Mouse (Mus musculus) activated CD4-positive, CD25-positive, alpha-beta regulatory T cell, adult 4 months (primary cell): ENCODE data around the gene BC016579. TPM values are rescaled to one million over a fixed set of nuclear protein-coding genes. Genes with fewer than 3 reads are reported as not detected.

Source experiments
- ATAC-seq: one replicate; pipeline ENCODE4 v1.8.0; 2017
- polyA plus RNA-seq, 2 experiments: library from polyadenylated mRNA; unstranded; fragments of 100-300 nt; shearing (Covaris generic); gene quantifications; one replicate each; pipeline ENCODE4 v1.2.1; 2017

Gene BC016579
- not detected for polyA plus RNA-seq

DNA sequence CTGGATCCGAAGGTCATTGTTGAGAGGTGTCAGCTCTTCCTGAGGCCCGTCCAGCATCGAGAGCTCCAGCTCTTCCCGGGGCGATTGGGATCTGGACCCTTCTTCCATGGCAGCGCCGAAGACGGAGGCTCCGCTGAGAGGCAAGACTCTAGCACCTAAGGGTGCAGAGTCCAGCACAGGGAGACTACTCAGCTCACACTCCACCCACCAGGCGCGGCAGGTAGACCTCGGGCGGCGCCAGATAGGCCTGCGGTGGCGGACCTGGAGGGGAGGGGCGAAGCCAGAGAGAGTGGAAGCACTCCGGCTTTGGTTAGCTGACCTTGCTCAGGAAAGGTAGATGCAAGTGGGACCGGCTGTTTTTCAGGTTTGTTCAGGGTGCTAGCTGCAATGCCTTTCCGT lies at the start of gene BC016579:
BC016579 (minus strand) TSS at position 135 of the 399 bp plus-strand sequence.
- ATAC-seq: peak; percentile 28

DNA sequence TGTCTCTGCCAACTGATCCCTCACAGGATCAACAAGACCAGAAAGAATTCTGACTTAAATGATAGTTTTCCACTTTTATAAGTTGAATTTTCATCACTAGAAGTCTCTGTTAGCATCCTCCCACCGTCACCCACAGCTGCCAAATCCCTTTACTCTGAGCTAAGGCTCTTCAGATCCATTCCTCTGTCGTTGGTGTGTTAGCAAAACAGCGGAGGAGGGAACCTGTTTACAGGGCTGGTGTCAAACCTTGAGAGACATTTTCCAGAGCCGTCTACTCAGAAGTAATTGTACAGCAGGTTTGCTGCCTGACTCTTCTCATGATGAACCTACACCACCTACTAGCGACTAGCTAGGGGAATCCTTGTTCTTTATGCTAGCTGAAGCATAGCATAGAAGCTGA lies 45.4 kb upstream of the BC016579 start:
- ATAC-seq: no peak

- ATAC-seq: no peak
These were observed 44.1 kb upstream of the BC016579 start for GRCm38 (mm10) chr16:45697996-45698395.

DNA sequence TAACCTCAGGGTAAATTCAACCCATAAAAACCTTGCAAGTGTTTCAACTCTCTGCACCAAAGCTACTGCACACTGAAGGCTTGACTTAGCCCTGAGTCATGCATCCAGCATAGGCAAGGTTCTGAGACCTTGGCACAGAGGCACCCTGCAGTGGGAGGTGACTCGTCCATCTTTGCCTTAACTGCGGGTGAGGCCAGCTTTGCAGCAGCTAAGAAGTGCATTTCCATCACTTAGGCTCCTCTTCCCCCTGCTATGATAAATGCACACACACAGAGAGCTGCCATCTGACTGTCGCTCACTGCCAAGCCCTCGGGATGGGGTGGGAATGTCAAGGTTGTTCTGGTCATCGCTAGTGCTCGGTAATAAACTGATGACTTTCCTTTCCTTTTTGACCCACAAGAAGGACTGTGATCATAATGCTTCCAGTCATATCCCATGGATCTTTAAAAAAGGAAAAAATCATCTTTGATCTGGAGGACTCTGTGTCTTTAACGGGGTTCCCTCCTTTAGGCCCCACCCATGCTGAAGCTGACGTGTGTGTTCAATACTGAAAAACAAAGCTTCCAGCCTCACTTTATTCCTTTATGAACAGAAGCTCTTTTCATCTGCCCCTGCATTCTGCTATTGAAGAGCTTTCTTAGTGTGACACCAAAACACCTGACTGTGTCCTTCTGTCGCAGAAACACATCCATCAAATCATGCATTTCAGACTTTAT lies 41.7 kb upstream of the BC016579 start:
- ATAC-seq: no peak

DNA sequence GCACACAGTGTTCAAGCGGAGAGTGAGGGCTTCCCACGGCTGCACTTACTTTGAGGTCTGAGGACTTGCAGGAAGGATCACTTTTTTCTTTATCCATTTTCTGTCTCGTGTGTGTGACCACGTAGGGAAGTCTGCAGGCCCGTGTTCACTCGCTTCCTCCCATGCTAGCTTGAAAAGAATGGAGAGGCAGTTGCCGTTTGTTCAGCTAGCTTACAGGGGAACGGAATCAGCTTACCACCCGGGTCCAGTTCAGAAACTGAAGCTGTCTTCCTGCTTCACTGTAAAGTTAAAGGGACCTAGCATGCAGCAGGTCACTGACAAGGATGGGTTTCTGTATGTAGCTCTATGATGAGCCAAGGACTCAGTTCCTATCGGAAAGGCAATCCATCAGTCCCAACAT lies 39.7 kb upstream of the BC016579 start, which contains the start of gene Tmprss7:
Tmprss7 (minus strand) TSS at position 101 of the 400 bp plus-strand sequence.
- ATAC-seq: no peak

DNA sequence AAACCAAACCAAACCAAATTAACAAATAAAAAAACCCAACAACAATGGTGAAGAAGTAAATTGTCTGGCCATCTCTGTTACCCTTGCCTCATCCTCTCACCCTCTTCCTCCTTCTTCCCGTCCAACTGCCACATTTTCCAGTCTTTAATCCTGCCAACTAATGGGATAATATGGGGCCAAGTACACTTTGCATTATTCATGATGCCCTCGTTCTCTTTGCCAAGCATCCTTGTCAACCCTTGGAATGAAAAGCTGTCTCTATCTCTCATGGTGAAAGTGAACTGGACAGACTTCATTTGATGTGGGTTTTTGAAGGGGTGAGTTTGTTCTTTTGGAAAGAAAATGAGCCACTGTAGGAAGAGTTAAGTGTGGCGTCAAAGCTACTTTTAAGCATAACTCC lies 39.0 kb upstream of the BC016579 start:
- ATAC-seq: no peak

GRCm38 (mm10) chr16:45690178-45690577 lies 36.3 kb upstream of the BC016579 start:
- ATAC-seq: peak; percentile 97

- no peak for ATAC-seq
These were observed 33.0 kb upstream of the BC016579 start for GRCm38 (mm10) chr16:45686833-45687232.

DNA sequence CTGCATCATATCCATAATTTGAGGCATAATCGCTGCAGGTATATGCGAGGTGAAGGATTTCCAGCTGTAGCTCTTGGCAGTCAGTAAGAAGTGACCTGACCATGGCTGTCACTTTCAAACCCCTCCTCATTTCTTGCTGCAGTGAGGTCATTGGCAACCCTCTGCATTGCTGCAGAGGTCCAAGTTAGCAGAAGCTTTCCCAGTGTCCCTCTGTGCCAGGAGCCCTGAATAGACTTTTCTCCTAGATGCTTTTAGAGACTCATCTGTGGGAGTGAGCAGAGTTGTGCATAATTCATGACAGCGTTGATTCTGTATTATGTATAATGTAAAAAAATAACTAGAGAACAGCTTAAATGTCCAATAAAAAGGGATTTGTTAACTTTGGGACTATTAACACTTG lies 31.4 kb upstream of the BC016579 start:
- no peak for ATAC-seq

DNA sequence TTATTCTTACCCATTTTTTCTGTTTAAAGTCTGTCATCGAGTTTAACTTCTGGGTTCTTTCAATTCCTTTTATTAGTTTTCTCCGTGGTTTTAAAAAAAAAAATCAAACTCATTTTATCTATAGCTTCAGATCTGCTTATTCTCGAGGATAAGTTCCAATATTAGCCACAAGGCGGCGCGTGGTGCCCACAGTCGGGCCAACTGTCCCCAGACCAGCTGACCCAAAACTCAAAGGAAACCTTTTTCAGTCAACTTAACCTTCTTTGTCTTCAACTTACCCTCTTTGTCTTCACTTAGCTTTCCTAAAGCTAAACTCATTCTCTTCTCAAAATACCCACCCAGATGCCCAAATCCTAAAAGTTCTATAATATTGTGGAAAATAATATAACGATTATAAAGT lies 30.9 kb upstream of the BC016579 start:
- peak; percentile 40 for ATAC-seq

- ATAC-seq: no peak
These were observed 22.6 kb upstream of the BC016579 start for GRCm38 (mm10) chr16:45676462-45676861.

DNA sequence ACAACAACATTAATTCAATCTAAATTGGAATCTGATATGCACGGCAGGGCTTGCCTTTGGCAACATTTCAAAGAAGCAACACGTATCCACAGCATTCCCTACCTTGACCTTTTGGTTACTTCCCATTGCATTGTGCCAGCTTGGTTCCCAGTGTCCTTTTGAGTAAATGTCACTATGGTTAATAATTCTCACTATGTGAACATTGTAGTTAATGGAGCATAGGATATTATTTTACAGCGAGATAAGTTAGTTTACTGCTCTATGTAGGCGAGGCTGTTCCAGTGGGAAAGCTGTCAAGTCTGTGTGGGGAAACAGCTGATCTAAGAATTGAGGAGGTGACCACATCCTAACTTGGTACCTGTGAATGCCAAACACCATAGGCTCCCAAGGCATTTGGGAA lies 16.1 kb upstream of the BC016579 start:
- no peak for ATAC-seq

DNA sequence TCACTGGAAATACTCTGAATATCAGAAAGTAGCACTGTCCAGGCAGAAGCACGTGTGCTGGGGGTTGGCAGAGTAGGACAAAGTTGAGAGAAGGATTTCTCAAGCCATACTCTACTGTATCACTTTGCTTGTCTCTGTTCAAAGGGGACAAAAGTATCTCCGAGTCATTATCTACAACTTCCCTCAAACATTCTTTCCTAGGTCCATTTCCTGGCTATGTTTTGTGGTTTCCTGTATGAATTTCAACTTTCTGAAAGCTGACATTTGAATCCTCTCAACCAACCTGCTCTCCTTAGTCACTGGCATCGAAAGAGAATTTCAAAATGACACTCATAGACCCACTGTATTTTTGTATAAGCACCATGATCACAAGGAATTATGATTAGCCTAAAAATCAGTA lies 14.3 kb upstream of the BC016579 start:
- ATAC-seq: peak; percentile 28

DNA sequence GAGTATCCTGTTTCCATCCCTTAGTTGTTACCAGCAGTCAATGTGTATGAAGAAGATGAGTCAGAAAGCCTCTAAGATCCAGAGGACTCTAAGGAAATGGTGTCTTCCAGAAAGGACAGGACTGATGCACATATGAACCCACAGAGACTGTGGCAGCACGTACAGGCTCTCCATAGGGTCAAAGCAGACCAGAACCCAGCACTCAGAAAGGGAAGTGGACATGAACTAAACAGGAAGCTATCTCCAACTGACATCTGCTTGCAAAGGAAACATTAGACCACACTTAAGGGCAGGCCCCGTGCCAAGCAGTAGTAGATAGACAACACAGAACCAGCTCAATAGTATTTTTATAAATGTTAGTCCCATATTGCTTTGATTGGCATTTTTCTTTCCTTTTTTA lies 12.3 kb upstream of the BC016579 start:
- peak; percentile 36 for ATAC-seq

DNA sequence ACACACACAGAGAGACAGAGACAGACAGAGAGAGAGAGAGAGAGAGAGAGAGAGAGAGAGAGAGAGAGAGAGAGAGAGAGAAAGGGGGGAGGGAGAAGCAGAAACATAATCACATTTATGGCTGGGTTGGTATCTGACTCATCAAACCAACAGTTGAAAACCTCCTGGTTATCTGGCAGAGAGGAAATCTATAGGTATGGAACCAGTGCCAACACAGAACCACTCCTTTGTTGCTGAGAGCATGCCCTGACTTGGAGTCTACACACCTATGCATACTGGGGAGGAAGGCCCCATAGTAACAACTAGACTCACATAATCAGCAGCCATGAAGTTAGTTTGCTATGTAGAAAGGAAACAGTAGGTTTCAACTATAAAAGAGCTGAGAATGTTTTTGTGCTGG lies 8.5 kb upstream of the BC016579 start:
- no peak for ATAC-seq

DNA sequence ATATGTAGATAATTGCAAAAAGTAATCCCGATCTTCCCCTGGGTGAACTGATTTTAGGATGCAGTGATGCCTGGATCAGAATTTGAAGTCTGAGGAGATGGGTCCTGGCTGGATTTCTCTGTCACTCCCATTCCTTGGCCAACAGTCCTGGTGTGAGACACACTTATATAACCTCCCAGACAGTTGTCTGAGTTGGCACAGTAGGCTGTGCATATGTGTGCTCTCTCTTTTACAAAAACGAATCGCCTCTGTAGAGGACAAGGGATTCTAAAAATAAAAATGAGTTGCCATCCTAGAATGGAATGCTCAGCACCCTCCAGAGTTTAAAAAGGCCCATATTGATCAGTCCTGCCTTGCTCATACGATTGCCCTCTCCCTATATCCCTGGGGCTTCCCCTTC lies 5.7 kb upstream of the BC016579 start:
- no peak for ATAC-seq

DNA sequence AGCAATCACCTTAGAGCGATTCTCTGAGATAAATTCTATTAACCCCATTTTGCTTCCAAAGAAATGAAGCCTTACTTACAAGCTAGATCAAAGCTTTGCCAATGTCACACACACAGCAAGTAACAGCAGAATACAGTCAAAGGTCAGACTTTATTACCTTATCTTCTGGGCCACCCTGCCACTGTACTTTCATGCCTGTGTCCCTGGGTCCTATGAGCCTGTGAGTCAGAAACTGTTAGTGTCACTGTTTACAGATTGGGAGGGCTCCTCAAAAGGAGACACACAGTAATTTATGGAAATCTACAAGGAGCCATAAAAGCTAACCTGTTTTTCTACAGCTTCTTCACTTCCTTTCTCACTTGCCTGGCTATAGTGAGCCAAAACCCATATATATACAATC lies 4.4 kb upstream of the BC016579 start:
- no peak for ATAC-seq

DNA sequence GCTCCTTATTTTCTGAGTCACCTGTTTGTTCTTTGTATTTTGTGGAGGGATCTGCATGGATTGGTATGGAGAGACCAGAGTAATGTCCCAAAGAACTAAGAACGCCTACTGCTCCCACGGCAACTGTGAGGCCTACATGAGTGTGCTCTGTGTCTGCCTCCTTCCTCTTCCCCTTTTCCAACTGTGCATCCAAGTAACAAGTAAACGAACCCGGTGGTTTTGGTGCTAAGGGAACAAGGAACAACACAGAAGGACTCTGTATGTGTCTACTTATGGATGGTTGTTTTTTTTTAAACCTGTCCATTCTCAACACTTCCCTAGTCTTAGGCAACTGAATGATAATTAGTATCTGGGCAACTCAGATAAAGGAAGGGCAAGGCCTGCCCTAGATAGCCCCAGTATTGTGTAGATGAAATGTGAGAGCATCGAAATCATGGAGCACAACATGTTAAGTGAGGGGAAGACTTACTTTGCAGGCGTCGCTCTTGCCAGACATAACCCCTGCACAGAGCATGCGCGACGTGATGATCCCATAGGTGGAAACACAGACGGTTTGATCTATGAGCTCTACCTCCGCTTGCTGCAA lies 3.8 kb upstream of the BC016579 start:
- ATAC-seq: no peak

DNA sequence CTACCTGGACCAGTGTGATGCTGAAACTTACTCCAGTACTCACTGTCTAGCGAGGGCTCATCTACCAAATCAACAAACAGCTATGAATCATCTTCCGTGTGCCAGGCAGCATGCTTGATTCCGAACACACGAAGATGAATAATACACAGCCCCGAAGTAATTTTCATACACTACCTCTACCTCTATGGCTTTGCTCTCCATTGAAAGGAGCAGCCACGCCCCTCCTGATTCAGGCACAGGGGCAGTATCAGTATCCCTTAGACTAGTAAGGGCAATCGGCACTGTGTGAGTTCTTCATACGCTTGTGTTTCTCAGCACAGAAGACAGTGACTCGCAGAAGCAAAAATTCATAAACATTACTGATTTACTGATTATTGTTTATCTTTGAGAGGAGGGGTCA lies 597 bp upstream of the BC016579 start:
- no peak for ATAC-seq

GRCm38 (mm10) chr16:45653009-45653933 lies 597 bp downstream of the BC016579 start:
- ATAC-seq: peak; percentile 28

GRCm38 (mm10) chr16:45651497-45651896 lies 2.4 kb downstream of the BC016579 start:
- ATAC-seq: no peak

- no peak for ATAC-seq
These were observed 9.5 kb downstream of the BC016579 start for GRCm38 (mm10) chr16:45644380-45644779.

GRCm38 (mm10) chr16:45643944-45644343 lies 9.9 kb downstream of the BC016579 start:
- no peak for ATAC-seq
